Mouse (Mus musculus) liver, embryonic 14.5 days (tissue): Measurements from ENCODE around the gene Olfr108.

ENCODE experiments used
- CTCF ChIP-seq: IDR thresholded peaks from 2 replicates; pipeline ENCODE4 v1.5.1; 2016; ENCODE audit warnings: antibody characterized with exemption, low read depth, control low read depth
- EP300 ChIP-seq: IDR thresholded peaks from 2 replicates; pipeline ENCODE4 v1.6.1; 2016; ENCODE audit warnings: antibody characterized with exemption, low read depth

- TF ChIP-seq EP300 (no peak), CTCF (no peak)
Observed at GRCm38 (mm10) chr17:37398926-37399325, 46.4 kb upstream of the Olfr108 start, which contains the start of gene Olfr107.
